13 mouse cellular contexts compared by ENCODE assay signal in the genomic region with DNA sequence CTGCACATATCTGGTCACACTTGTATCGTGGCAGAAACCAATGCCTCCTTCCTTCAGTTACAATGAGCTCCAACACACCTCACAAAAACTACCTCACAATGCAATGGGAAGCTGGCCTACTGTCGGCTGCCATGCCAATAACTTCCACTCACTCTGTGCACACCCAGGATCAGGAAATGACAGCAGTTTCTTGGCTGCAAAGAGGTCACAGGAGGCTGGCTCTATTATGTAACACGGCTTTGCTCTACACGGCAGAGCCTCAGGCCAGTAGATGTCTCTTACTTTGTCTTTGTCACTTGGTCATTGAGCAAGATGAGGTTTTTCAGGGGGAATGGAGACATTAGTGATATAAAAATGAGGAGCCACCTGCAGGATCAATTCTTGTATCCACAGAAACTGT.
DNase-seq lines count a peak whose midpoint lies in the region; ATAC-seq lines count a peak whose summit lies in the region.
"Had no signal": no experiment of that assay in that cellular context is flagged by ENCODE, and none has a peak within 500 bp of the region (broad histone marks: within the 10 kb centered on the region; RNA-seq: fewer than 3 reads in every experiment).

No protein-coding gene starts in this region.

- no peak for DNase-seq in cerebellum, postnatal 10 days
- peak; percentile 58 for DNase-seq in kidney, adult 9 months
- DNase-seq in kidney, postnatal 14 days = no peak
- peak; percentile 82 for DNase-seq in adipocyte (ENCODE audit: low spot score)
- no peak for DNase-seq in right cerebral cortex, postnatal 25 days
- no peak for DNase-seq in right cerebral cortex, adult 2 months (ENCODE audit: low spot score in 2 of 2)
- DNase-seq: left cerebral cortex, postnatal 4 days; right cerebral cortex, postnatal 4 days; thymus, postnatal 36 days had no signal

- peak; percentile 77; the same call in 1 of the 2 replicates for ATAC-seq in cerebellum, adult (ENCODE audit: insufficient number of reproducible peaks, low FRiP score, low TSS enrichment)
- peak; percentile 27 to 46; a peak in 2 of 4 replicates for ATAC-seq in hematopoietic stem cell, adult 5-6 weeks (replicated peaks in 1 of 2; ENCODE audit: insufficient read depth in 1 of 2, low FRiP score in 2 of 2, low TSS enrichment in 1 of 2, low read depth in 1 of 2, poor library complexity in 2 of 2, severe bottlenecking in 2 of 2)
- ATAC-seq: forebrain, embryonic 14.5 days; inflammation-experienced regulatory T-cells, adult 6 months had no signal

Comparison
In these comparisons a context has a peak if more than half of its experiments do, and no peak if none do; other contexts are left out.
1. DNase-seq: peak in kidney, adult 9 months (single experiment) and adipocyte (single experiment); none in cerebellum, postnatal 10 days (0 of 2), kidney, postnatal 14 days (single experiment), right cerebral cortex, postnatal 25 days (single experiment) and right cerebral cortex, adult 2 months (0 of 2).